Mouse (Mus musculus): ENCODE data around the gene Cnr2. TPM values are rescaled to one million over a fixed set of nuclear protein-coding genes. Genes with fewer than 3 reads are reported as not detected.

The Cnr2 gene
- polyA plus RNA-seq, 1 experiment from 2014 or later = 0.05 TPM

DNA sequence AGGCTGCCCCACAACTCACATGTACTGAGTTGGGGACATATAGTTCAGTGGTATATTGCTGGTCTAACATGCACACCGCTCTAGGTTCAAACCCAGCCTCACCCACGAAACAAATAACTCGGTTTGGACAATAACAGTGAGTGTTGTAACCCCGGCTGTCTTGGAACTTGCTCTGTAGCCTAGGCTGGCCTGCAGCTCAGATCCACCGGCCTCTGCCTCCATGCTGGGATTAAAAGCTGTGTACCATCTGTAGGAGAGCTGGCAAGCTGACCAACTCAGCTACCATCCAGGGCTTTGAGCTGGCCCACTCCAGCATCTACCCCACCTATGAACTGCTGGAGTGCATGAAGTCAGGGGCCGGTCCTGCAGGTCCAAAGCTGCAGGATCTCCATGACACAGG is 15.2 kb upstream of the Cnr2 start:
- WGBS = 87% methylated on average over 6 of the region's 6 CpGs
- ATAC-seq (ENCODE audit: low FRiP score, low read depth) = no peak

DNA sequence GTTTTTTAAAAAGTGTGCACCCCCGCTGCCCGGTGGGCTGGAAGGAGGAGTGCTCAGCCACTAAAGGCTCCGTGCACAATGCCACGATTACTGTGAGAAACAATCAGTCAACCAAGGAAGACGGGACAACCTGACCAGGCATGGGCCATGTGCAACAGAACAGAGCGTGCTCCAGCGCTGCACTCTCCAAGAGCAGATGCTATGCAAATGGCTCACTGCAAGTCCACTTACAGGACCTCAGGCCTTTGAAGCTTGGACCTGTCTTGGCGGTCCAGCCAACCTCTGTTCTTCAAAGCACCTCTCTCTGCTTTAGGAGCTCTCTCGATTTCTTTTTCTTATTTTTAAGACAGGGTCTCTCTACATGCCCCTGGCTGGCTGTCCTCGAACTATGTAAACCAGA is 14.6 kb upstream of the Cnr2 start:
- ATAC-seq (ENCODE audit: low FRiP score, low read depth) = no peak
- H3K9ac ChIP-seq = no peak overlapping the region
- no peaks in the 10 kb centered on the region for H3K9me3 ChIP-seq
- no peaks in the 10 kb centered on the region for H3K36me3 ChIP-seq
- H3K4me1 ChIP-seq (replicated peaks) = peaks cover 15% of the 10 kb centered on the region
- WGBS = 83% methylated on average over 10 of the region's 10 CpGs
- H3K27me3 ChIP-seq = no peaks in the 10 kb centered on the region
- H3K4me2 ChIP-seq = no peak overlapping the region
- H3K4me3 ChIP-seq = no peak overlapping the region
- H3K27ac ChIP-seq (replicated peaks) = no peak overlapping the region

More for the DNA sequence above, 15.2 kb upstream of the Cnr2 start:
- H3K36me3 ChIP-seq = no peaks in the 10 kb centered on the region
- no peaks in the 10 kb centered on the region for H3K9me3 ChIP-seq
- H3K27ac ChIP-seq (replicated peaks) = no peak overlapping the region
- H3K4me2 ChIP-seq = no peak overlapping the region
- peaks cover 15% of the 10 kb centered on the region for H3K4me1 ChIP-seq (replicated peaks)
- H3K27me3 ChIP-seq = no peaks in the 10 kb centered on the region
- H3K9ac ChIP-seq = no peak overlapping the region
- no peak overlapping the region for H3K4me3 ChIP-seq

GRCm38 (mm10) chr4:135882023-135882422 is 13.2 kb upstream of the Cnr2 start:
- no peak overlapping the region for H3K27ac ChIP-seq (replicated peaks)
- no peak overlapping the region for H3K4me3 ChIP-seq
- H3K9me3 ChIP-seq = no peaks in the 10 kb centered on the region
- H3K4me2 ChIP-seq = no peak overlapping the region
- WGBS = 81% methylated on average over 6 of the region's 6 CpGs
- no peaks in the 10 kb centered on the region for H3K36me3 ChIP-seq
- no peaks in the 10 kb centered on the region for H3K27me3 ChIP-seq
- no peak for ATAC-seq (ENCODE audit: low FRiP score, low read depth)
- peaks cover 1% of the 10 kb centered on the region for H3K4me1 ChIP-seq (replicated peaks)
- no peak overlapping the region for H3K9ac ChIP-seq

DNA sequence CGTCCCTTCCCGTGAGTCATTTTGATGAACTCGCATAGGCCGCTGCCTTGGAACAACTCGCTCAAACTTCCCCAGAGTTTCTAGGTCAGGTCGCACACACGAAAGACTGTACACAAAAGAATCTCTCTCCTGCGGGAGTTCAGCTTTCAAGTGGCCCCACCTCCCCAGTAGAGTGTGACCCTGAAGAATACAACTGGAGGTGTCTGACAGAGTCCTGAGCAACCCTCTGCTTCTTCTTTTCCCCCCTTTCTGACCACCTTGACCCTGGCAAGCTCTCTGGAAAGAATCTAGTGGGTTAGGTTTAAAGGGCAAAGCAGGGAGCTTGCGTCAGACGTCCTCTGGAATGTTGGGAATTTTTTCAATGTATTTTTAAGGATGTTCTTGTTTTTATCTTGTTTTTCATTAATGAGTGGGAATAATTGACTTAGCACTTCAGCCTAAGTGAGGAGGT is 11.8 kb upstream of the Cnr2 start:
- Histone ChIP-seq H3K4me3 (no peak overlapping the region), H3K9me3 (no peaks in the 10 kb centered on the region), H3K9ac (no peak overlapping the region), H3K27me3 (no peaks in the 10 kb centered on the region), H3K27ac (replicated peaks) (no peak overlapping the region), H3K4me1 (replicated peaks) (no peaks in the 10 kb centered on the region), H3K36me3 (no peaks in the 10 kb centered on the region), H3K4me2 (no peak overlapping the region)
- WGBS = 38% methylated on average over 10 of the region's 10 CpGs
- no peak for ATAC-seq (ENCODE audit: low FRiP score, low read depth)

GRCm38 (mm10) chr4:135883881-135884516 is 11.2 kb upstream of the Cnr2 start:
- Histone ChIP-seq H3K27me3 (no peaks in the 10 kb centered on the region), H3K36me3 (no peaks in the 10 kb centered on the region), H3K27ac (replicated peaks) (no peak overlapping the region), H3K4me3 (no peak overlapping the region), H3K9me3 (no peaks in the 10 kb centered on the region), H3K9ac (no peak overlapping the region), H3K4me1 (replicated peaks) (no peaks in the 10 kb centered on the region), H3K4me2 (no peak overlapping the region)
- WGBS = 64% methylated on average over 7 of the region's 7 CpGs
- no peak for ATAC-seq (ENCODE audit: low FRiP score, low read depth)

- no peak overlapping the region for H3K4me3 ChIP-seq
- H3K36me3 ChIP-seq = no peaks in the 10 kb centered on the region
- no peak overlapping the region for H3K27ac ChIP-seq (replicated peaks)
- H3K9me3 ChIP-seq = no peaks in the 10 kb centered on the region
- no peaks in the 10 kb centered on the region for H3K4me1 ChIP-seq (replicated peaks)
- ATAC-seq (ENCODE audit: low FRiP score, low read depth) = no peak
- no peak overlapping the region for H3K4me2 ChIP-seq
- WGBS = 52% methylated on average over 6 of the region's 6 CpGs
- H3K27me3 ChIP-seq = no peaks in the 10 kb centered on the region
- no peak overlapping the region for H3K9ac ChIP-seq
Measured at GRCm38 (mm10) chr4:135884531-135884930, 10.7 kb upstream of the Cnr2 start.

DNA sequence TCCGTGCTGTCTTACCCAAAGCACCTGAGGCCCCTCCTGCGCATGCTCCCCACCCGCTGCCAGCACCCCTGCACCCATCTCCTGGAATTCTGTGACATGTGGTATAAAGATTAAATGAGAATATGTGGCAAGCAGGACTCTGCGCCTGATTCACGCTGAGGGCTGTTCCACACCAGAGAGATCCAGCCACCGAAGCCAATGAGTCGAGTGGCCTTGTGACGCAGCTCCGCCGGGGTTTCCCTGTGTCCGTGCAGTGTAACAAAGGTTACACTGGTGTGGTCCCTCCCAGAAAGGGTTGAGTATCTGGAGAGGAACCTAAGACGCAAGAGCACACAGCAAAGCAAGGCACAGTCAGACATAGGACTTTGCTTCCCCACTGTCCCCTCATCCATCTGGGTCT is 9.5 kb upstream of the Cnr2 start:
- WGBS = 93% methylated on average over 12 of the region's 12 CpGs
- Histone ChIP-seq H3K9me3 (no peaks in the 10 kb centered on the region), H3K27ac (replicated peaks) (no peak overlapping the region), H3K27me3 (no peaks in the 10 kb centered on the region), H3K9ac (no peak overlapping the region), H3K36me3 (no peaks in the 10 kb centered on the region), H3K4me2 (no peak overlapping the region), H3K4me3 (no peak overlapping the region), H3K4me1 (replicated peaks) (no peaks in the 10 kb centered on the region)
- no peak for ATAC-seq (ENCODE audit: low FRiP score, low read depth)

GRCm38 (mm10) chr4:135886184-135886583 is 9.0 kb upstream of the Cnr2 start:
- no peak for ATAC-seq (ENCODE audit: low FRiP score, low read depth)
- Histone ChIP-seq H3K9me3 (no peaks in the 10 kb centered on the region), H3K4me1 (replicated peaks) (no peaks in the 10 kb centered on the region), H3K4me2 (no peak overlapping the region), H3K9ac (no peak overlapping the region), H3K27ac (replicated peaks) (no peak overlapping the region), H3K27me3 (no peaks in the 10 kb centered on the region), H3K36me3 (no peaks in the 10 kb centered on the region), H3K4me3 (no peak overlapping the region)
- 91% methylated on average over 4 of the region's 4 CpGs for WGBS

DNA sequence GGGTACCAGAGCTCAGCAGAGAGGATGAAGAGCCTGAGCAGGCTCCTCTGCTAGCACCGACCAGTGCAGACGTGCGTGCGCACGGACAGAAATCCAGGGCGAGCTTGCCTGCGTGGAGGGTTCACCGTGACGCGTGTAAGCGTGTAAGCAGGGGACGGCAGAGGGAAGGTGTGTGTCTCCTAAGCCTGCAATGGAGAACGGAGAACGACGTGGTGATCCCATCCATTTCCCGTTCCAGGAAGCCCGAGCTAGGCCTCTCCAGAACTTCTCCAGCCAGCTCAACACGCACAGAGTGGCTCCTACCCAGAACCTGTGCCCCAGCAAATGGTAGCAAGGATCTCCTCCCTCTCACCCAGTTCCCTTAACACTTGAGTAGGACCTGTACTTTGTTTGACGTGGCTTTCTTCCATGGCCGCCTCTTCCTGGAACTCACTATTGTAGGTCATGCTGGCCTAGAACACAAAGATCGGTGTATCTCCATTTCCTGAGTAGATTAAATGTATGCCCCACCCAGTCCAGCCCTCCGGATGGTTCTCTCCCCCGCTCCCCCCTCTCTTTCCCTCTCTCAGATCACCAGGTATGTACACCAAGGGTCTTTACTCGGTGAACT is 6.6 kb upstream of the Cnr2 start:
- Histone ChIP-seq H3K9ac (no peak overlapping the region), H3K4me1 (replicated peaks) (no peaks in the 10 kb centered on the region), H3K4me3 (no peak overlapping the region), H3K36me3 (no peaks in the 10 kb centered on the region), H3K27me3 (no peaks in the 10 kb centered on the region), H3K4me2 (no peak overlapping the region), H3K9me3 (no peaks in the 10 kb centered on the region), H3K27ac (replicated peaks) (no peak overlapping the region)
- no peak for ATAC-seq (ENCODE audit: low FRiP score, low read depth)
- 96% methylated on average over 24 of the region's 24 CpGs for WGBS

- no peaks in the 10 kb centered on the region for H3K27me3 ChIP-seq
- no peak overlapping the region for H3K4me2 ChIP-seq
- no peaks in the 10 kb centered on the region for H3K36me3 ChIP-seq
- no peak overlapping the region for H3K9ac ChIP-seq
- no peak overlapping the region for H3K27ac ChIP-seq (replicated peaks)
- H3K4me3 ChIP-seq = no peak overlapping the region
- no peaks in the 10 kb centered on the region for H3K9me3 ChIP-seq
- H3K4me1 ChIP-seq (replicated peaks) = no peaks in the 10 kb centered on the region
- ATAC-seq (ENCODE audit: low FRiP score, low read depth) = no peak
- 86% methylated on average over 7 of the region's 7 CpGs for WGBS
Measured at GRCm38 (mm10) chr4:135889146-135889883, 5.9 kb upstream of the Cnr2 start.

DNA sequence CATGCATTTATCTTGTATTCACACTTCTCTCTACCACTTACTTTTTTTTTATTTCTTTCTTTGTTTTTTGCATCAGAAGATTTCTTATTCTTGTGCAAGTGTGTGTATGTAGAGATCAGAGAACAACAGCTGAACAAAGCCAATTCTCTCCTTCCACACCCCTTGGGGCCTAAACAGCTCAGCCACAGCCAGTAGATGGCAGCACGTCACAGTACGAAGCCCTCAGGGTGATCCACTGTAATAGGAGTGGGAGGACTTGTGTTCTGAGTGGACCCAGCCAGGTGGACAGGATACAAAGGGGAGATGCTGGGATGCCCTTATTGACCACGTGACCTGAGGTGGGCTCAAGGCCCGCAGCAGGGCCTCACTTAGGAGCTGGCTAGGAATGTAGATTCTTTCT is 5.3 kb upstream of the Cnr2 start:
- Histone ChIP-seq H3K27me3 (no peaks in the 10 kb centered on the region), H3K4me2 (no peak overlapping the region), H3K27ac (replicated peaks) (no peak overlapping the region), H3K4me1 (replicated peaks) (no peaks in the 10 kb centered on the region), H3K4me3 (no peak overlapping the region), H3K9ac (no peak overlapping the region), H3K9me3 (no peaks in the 10 kb centered on the region), H3K36me3 (no peaks in the 10 kb centered on the region)
- ATAC-seq (ENCODE audit: low FRiP score, low read depth) = no peak; the same call in 1 of the 2 replicates
- 4% methylated on average over 4 of the region's 4 CpGs for WGBS

GRCm38 (mm10) chr4:135891539-135891938 is 3.7 kb upstream of the Cnr2 start:
- no peak overlapping the region for H3K4me2 ChIP-seq
- H3K9ac ChIP-seq = no peak overlapping the region
- WGBS = 89% methylated on average over 2 of the region's 2 CpGs
- no peaks in the 10 kb centered on the region for H3K27me3 ChIP-seq
- H3K4me1 ChIP-seq (replicated peaks) = no peaks in the 10 kb centered on the region
- H3K9me3 ChIP-seq = no peaks in the 10 kb centered on the region
- no peak overlapping the region for H3K4me3 ChIP-seq
- ATAC-seq (ENCODE audit: low FRiP score, low read depth) = no peak
- no peak overlapping the region for H3K27ac ChIP-seq (replicated peaks)
- H3K36me3 ChIP-seq = no peaks in the 10 kb centered on the region
